Mouse (Mus musculus): ENCODE data around the gene Cfap46.

DNA sequence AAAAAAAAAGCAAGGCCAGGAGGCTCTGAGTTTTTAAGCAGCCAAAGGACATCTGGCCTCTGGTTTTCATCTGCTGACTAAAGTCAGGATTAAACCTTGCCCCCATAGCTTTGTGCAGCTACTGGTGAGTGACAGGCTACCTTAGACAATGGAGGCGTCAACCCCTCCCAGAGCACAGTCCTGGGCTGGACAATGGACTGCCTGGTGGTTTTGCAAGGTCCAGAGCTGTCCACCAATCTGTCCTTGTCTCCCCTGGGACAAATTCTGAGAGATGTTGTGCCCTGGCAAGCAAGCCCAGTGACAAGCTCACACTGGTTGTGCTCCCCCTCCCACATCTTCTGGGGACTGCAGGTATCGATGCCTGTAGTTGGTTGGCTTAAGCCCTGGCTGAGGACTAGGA lies 132.1 kb downstream of the Cfap46 start:
- TF ChIP-seq POLR2A (IDR thresholded peaks at IDR 0.05; ENCODE audit: borderline replicate concordance, control insufficient read depth, low read depth, low read length) (no peak), CTCF (IDR thresholded peaks at IDR 0.05; ENCODE audit: control insufficient read depth, insufficient read depth, low read length) (no peak)
